Mouse (Mus musculus) large intestine, adult 2 months (tissue): ENCODE results near the gene Tcp1. TPM values are rescaled to one million over a fixed set of nuclear protein-coding genes. Genes with fewer than 3 reads are reported as not detected.
"Not testable (repeated sequence)": the region's sequence is repeated elsewhere in the genome, so short reads cannot be mapped to it uniquely, and the experiment has no call there.

Source experiments
- DNase-seq: peaks from one replicate; pipeline ENCODE4 v3.0.0-alpha.2; 2012; ENCODE audit warnings: low read depth, low spot score
- WGBS: fragments of 180-500 bp; shearing (Covaris S2); methylation state at CpG from one replicate; pipeline ENCODE4 v1.1.7; 2018; 5-methylcytosine and 5-hydroxymethylcytosine counted together
- polyA plus RNA-seq: library from polyadenylated mRNA; depleted of rRNA; stranded (reverse); fragments of >200 nt; gene quantifications from 2 replicates; pipeline ENCODE4 v1.2.3, GENCODE M21; 2012

Tcp1 gene
- polyA plus RNA-seq, 1 experiment, result 56.8 TPM

- 83% methylated on average over 35 of the region's 35 CpGs for WGBS
- no peak for DNase-seq
Measured at GRCm38 (mm10) chr17:12909361-12910280, 5.9 kb upstream of the Tcp1 start, which contains the start of gene Pnldc1. Gene Pnldc1, minus strand, starts transcription at chr17:12910230.

DNA sequence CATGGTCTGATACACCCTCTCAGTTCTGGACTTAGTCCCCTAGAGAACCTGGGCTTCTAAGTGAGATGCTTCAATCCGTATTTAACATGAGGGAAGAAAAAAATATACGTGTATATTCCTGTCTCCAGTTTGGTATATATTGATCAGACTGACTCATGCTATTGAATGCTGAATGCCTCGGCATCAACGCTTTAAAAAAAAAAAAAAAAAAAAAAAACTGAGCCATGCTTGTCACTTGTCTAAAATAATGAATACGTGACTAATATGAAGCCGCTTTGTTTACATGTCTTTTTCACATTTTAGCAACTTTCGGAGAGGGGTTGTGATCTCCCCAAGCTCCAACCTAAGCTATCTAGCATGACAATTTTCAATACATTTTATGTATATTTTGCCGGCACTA, 5.1 kb upstream of the Tcp1 start:
- DNase-seq, result no peak
- 87% methylated on average over 8 of the region's 8 CpGs for WGBS

DNA sequence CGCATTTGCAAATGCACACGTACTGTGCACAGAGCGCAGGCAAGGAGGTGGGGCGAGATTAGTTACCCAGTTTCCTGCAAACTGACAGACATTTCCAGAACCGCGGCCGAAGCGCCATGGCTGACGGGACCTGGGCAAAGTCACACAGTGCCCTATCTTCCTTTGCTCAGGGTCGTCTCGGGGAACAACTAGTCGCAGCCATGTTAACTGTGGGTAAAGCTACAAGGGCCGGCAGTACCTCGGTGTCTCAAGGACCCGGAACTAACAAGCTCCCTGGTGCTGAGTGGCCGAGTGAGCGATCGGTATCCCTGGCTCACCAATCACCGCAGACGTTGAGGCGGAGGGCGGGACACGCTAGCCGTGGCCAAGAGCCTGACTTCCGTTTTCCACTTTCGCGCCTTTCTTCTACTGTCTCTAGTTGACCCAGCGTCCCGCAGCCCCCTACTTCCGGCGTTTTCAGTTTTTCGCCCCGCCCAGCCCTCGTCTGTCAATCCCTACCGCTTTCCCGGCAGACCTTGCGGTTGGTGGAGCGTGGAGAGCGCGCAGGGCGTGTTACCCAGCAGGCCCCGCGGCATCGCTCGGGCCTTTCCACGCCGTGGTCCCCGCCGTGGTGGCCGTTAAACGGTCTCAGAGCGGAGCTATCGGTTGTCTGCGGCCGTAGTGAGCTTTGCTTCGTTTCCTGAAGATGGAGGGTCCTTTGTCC, 531 bp downstream of the Tcp1 start, which contains the start of gene Mrpl18:
Gene Mrpl18, minus strand, starts transcription at position 465 of the 703 bp plus-strand sequence.
- peak; percentile 97 for DNase-seq
- WGBS, result under 1% methylated on average over 56 of the region's 56 CpGs

DNA sequence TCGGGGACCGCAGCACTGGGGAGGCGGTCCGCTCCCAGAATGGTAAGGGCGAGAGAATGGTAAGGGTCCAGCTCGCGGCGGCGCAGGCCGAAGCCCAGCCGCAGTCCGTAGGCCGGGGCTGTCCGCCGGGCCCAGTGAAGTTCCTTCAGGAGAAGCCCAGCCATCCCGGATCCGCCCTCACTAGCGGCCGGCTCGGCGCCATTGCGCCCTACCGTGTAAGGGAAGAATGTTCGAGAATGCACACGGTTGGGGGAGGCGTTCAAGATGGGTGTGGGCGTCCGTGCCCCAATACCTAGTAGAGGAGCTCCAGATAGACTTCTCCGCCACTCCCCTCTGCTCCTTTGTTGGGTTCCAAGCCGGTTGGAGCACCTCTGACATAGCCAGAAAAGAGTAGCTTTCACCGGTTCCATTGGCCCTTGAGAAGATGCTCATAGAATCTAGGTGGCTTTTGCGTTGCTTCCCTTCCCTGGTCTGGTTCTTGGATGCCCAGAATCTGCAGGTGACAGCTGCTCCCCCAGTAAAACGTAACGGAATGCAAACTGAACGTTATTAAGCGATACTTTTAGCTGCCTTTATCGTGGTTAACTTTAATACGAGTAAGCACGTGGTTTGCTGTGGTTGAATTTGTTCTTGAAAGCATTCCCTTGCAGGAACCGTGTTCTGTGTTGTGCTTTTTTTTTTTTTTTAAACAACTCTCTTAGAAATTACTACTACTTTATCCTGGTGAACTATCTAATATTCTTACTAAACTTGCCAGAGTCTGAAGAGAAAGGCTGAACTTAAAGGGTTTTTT, 1.3 kb downstream of the Tcp1 start:
- under 1% methylated on average over 40 of the region's 40 CpGs for WGBS
- DNase-seq, result no peak

DNA sequence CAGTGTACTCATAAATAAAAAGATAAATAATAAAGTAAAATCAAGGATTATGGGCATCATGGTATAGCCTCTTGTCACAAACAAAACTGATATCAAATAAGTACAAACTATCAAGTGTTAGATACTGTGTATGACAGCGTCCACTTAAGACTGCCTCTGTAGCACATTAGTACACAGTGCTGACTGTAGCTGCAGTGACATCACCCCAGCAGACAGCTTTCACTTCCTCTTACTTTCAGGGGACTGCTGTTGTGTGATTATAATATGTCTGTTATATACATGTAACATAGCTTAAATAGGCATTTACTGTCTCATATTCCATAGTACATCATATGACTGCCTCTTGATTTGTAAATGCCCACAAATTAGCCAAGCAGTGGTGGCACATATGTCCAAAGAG, 5.6 kb downstream of the Tcp1 start:
- DNase-seq, result no peak
- WGBS, result 86% methylated on average over 1 of the region's 1 CpGs

- no peak for DNase-seq
- WGBS, result 86% methylated on average over 3 of the region's 3 CpGs
Measured at GRCm38 (mm10) chr17:12925001-12925400, 9.5 kb downstream of the Tcp1 start.

DNA sequence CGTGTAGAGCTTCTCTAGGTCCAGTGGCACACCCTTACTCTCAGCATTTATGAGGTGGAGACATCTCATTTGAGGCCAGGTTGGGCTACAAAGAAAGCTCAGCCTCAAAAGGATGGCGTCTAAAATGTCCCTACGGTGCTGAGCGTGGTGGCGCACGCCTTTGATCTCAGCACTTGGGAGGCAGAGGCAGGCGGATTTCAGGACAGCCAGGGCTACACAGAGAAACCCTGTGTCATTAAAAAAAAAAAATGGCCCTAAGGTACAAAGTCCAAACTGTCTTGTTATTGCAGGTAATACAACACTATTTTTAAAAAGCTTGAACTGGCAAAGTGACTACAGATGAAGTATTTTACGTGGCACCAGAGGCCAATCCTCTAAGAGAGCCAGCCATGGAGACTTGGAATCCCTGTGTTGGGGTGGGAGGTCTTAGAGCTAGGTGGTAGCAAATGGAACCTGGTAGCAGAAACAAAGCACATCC, 10.2 kb downstream of the Tcp1 start:
- DNase-seq, result no peak
- 77% methylated on average over 8 of the region's 8 CpGs for WGBS

- WGBS, result 85% methylated on average over 5 of the region's 5 CpGs
- not testable (repeated sequence) for DNase-seq
Measured at GRCm38 (mm10) chr17:12931576-12931975, 16.1 kb downstream of the Tcp1 start.

DNA sequence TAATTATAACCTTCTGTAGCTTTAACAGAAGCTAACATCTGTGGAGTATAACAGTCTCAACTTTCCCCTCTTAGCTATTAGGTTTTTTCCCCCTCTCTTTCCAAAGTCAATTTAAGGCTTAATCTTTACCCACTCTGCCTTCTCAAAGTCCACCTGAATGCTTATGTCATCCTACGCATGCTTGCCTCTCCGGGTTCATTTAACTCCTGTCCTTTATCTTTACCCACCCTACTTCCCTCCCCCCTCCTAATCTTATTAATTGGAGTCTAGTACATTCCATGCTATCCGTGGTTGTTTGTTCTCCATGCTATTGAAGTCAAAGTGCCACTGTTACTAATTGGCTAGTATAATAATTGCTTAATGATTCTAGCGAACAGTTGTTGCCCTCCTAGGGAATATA, 20.2 kb downstream of the Tcp1 start:
- DNase-seq, result no peak
- 54% methylated on average over 4 of the region's 4 CpGs for WGBS

- DNase-seq, result no peak
- 75% methylated on average over 2 of the region's 2 CpGs for WGBS
Measured at GRCm38 (mm10) chr17:12937412-12937970, 22.0 kb downstream of the Tcp1 start.

GRCm38 (mm10) chr17:12938077-12938476, 22.6 kb downstream of the Tcp1 start:
- no peak for DNase-seq
- WGBS, result 52% methylated on average over 2 of the region's 2 CpGs

GRCm38 (mm10) chr17:12939377-12940148, 24.1 kb downstream of the Tcp1 start:
- not testable (repeated sequence) for DNase-seq
- 55% methylated on average over 4 of the region's 12 CpGs for WGBS

DNA sequence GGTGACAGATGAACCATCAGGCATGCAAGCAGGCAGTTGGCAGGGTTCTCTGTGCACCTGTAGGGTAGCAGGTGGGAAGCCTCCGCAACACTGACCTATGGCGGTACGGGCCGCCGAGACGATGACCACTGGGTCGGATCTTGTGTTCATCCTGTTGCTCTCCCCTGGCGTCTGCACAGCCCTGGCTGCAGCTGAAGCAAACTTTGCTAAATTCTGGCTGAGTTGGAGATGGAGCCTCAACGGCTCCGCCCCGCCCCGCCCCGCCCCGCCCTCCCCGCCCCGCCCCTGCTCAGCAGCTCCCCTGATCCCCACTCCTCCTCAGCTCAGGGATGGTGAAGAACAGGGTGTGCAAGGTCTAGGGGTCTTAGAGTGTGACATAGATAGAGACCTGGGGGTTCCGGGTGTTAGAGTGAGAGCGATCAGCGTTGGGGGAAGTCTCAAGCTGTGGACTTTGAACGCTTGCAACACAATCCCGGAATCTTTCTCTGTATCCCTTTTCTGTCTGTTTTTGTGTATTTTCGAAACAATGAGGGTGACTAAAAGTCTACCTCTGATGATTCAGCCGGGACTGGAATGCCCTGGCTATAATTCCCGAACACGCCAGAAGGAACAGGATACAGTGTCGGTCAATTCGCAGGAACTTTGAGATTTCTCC, 24.8 kb downstream of the Tcp1 start, which contains the start of gene Acat3:
Gene Acat3, minus strand, starts transcription at position 450 of the 655 bp plus-strand sequence.
- 4% methylated on average over 27 of the region's 27 CpGs for WGBS
- no peak for DNase-seq

GRCm38 (mm10) chr17:12941543-12942260, 26.2 kb downstream of the Tcp1 start:
- DNase-seq, result no peak
- WGBS, result 84% methylated on average over 8 of the region's 8 CpGs

DNA sequence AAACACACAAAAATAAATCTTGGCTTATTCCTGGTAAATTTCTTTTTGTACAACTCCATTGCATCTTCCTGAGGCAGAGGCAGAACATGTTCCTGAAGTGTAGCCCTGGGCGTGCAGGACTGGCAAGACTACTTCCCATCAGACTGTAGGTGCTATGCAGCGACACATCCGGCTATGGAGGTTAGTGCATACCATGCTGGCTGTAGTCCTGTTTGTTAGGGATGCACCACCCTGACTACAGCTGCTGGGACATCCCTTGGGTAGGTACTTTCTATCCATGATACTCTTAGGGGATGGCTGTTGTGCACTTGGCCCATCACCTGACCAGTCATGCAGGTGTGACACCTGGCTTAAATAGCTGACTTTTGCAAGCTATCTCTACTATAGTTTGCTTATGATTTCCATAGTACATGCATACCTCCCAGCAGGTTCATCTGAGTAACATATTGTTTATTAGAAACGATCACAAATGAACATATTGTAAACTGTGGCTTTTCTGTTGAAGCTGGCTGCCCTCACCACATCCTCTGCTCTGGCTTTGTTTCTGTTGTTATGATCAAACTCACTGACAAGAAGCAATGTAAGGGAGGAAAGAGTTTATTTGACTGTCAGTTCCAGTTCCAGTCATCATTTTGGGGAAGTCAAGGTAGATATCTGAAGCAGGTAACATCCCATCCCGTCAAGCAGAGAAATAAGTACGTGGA, 27.1 kb downstream of the Tcp1 start:
- no peak for DNase-seq
- WGBS, result 91% methylated on average over 6 of the region's 6 CpGs

DNA sequence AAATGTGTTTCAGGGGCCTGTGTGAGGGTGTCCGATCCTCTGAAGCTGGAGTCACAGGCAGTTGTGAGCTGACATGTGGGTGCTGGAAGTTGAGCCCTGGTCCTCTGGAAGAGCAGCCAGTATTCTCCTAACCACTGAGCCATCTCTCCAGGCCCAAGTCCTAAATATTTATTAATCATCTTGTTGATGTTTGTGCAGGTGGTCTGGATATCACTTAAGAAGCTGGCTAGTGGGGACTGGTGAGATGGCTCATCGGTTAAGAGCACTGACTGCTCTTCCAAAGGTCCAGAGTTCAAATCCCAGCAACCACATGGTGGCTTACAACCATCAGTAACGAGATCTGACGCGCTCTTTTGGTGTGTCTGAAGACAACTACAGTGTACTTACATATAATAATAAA, 34.2 kb downstream of the Tcp1 start:
- 91% methylated on average over 5 of the region's 5 CpGs for WGBS
- DNase-seq, result no peak

DNA sequence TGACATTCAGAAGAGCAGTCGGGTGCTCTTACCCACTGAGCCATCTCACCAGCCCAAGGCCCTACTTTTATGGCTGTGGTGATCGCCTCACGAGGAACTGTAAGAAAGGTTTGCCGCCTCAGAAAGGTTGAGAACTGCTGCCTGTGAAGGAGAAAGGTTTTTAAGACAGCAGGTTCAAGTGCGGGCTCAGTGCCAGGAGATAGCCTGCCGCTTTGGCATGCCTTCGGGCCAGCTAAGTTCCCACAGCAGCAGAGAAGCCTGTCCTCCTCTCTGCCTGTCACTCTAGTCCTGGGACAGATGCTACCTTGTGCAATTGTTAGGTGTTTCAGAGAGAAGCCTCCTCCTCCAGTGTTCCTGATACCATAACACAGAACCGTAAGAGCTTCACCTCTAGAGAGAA, 41.2 kb downstream of the Tcp1 start:
- WGBS, result 89% methylated on average over 8 of the region's 8 CpGs
- DNase-seq, result no peak
